Mouse (Mus musculus): Measurements from ENCODE around the gene Nbas.

The Nbas gene

GRCm38 (mm10) chr12:13615661-13616060 lies 346.7 kb downstream of the Nbas start:
- no peak for DNase-seq (ENCODE audit: low read depth, low spot score)

DNA sequence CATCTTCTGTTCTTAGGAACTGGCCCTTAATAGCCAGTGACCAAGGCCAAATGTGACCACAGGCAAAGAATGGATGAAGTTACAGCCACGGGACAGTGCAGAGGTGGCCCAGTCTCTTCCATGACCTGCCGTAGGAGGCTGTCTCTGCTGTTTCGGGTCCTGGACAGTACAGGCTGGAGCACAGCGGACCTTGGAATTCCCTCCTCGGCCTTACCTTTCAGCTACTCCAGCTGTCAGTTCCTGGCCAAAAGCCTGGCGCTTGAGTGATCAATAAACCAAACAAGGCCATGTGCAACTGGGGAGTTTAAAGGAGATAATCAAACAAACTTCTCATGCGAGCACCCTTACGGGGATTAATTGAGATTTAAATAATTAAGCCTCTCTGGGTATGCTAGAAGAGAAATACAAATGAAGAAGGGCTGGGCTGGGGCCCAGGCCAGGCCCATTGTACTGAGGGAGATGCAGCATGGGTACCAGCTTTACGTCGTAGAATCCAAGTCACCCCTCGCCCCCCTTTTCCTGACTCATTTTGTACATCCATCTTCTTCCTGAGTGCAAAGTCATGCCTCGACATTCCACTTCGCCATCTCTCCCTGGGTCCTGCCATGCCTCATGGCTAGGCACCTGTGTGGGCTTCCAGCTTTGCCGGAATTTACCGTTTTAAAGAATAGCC lies 353.4 kb downstream of the Nbas start:
- DNase-seq (ENCODE audit: low read depth, low spot score): no peak

GRCm38 (mm10) chr12:13626803-13627706 lies 358.1 kb downstream of the Nbas start:
- DNase-seq (ENCODE audit: low read depth, low spot score): peak; percentile 18

All from WW6 (cell line).